Mouse (Mus musculus) CH12.LX (cell line): ENCODE results near the gene Higd1c. TPM values are rescaled to one million over a fixed set of nuclear protein-coding genes. Genes with fewer than 3 reads are reported as not detected.

Experiments used
- DNase-seq: peaks from one replicate; pipeline ENCODE4 v3.0.0-alpha.2; 2013; ENCODE audit errors: extremely low read depth
- H3K27ac ChIP-seq: 2 replicates; pipeline ENCODE4 v1.5.1; 2012; ENCODE audit warnings: low read depth, mild to moderate bottlenecking, control low read depth, moderate library complexity; ENCODE audit not compliant: insufficient read depth
- H3K27me3 ChIP-seq: replicated peaks from 2 replicates; pipeline ENCODE3; 2012; ENCODE audit warnings: inconsistent platforms
- H3K36me3 ChIP-seq, 2 experiments: replicated peaks in 1 of 2; 2 replicates each; pipeline versions ENCODE3 to v1.6.1; 2012; ENCODE audit warnings: inconsistent platforms in 1 of 2, low read length in 1 of 2, mild to moderate bottlenecking in 1 of 2, mixed read lengths in 1 of 2, moderate library complexity in 1 of 2; ENCODE audit not compliant: control insufficient read depth in 1 of 2, insufficient read depth in 1 of 2
- H3K4me1 ChIP-seq, 2 experiments: 2 replicates each; pipeline ENCODE4 v1.6.1; 2012; ENCODE audit warnings: inconsistent platforms in 1 of 2, moderate library complexity in 1 of 2; ENCODE audit not compliant: insufficient read depth in 2 of 2, control insufficient read depth in 1 of 2
- H3K4me2 ChIP-seq: 2 replicates; pipeline ENCODE4 v1.6.1; 2012; ENCODE audit warnings: low read depth, mild to moderate bottlenecking, control low read depth; ENCODE audit not compliant: poor library complexity, insufficient read depth, severe bottlenecking
- H3K4me3 ChIP-seq, 3 experiments: fragments of 150-350 bp in 1 of 3; sonication (generic) in 1 of 3; replicated peaks in 1 of 3; 2 replicates each; pipeline versions ENCODE3 to v1.5.1; 2011 to 2012; ENCODE audit warnings: low read depth in 2 of 3, low read length in 2 of 3, mild to moderate bottlenecking in 2 of 3, moderate library complexity in 2 of 3, control low read depth in 1 of 3, improper control_type of control experiment in 1 of 3, inconsistent platforms in 1 of 3, mixed read lengths in 1 of 3; ENCODE audit not compliant: poor library complexity in 1 of 3
- H3K79me2 ChIP-seq: replicated peaks from 2 replicates; pipeline ENCODE4 v1.6.1; 2012; ENCODE audit warnings: mild to moderate bottlenecking, moderate library complexity; ENCODE audit not compliant: control insufficient read depth, poor library complexity, insufficient read depth, severe bottlenecking; ENCODE audit errors: extremely low read depth
- H3K9ac ChIP-seq: 2 replicates; pipeline ENCODE4 v1.6.1; 2012; ENCODE audit warnings: low read depth, mild to moderate bottlenecking, control low read depth, moderate library complexity; ENCODE audit not compliant: insufficient read depth
- H3K9me3 ChIP-seq: replicated peaks from 2 replicates; pipeline ENCODE3; 2012; ENCODE audit warnings: low read length, inconsistent platforms, mixed read lengths
- BHLHE40 ChIP-seq: IDR thresholded peaks from 2 replicates; pipeline ENCODE4 v1.6.1; 2011; ENCODE audit warnings: mild to moderate bottlenecking, low read depth, low read length, improper control_type of control experiment
- CTCF ChIP-seq, 2 experiments: IDR thresholded peaks in 1 of 2; conservative IDR thresholded peaks in 1 of 2; 2 replicates each; pipeline ENCODE4 v1.5.1; 2011 to 2012; ENCODE audit warnings: low read depth in 2 of 2, low read length in 2 of 2, improper control_type of control experiment in 1 of 2, inconsistent platforms in 1 of 2, mild to moderate bottlenecking in 1 of 2, moderate library complexity in 1 of 2
- IRF4 ChIP-seq: IDR thresholded peaks from 2 replicates; pipeline ENCODE4 v1.6.1; 2014; ENCODE audit warnings: low read depth, mild to moderate bottlenecking, inconsistent platforms, low read length, improper control_type of control experiment
- JUND ChIP-seq: conservative IDR thresholded peaks from 2 replicates; pipeline ENCODE4 v1.6.1; 2011; ENCODE audit warnings: low read depth, low read length, improper control_type of control experiment
- MAFK ChIP-seq: IDR thresholded peaks from 2 replicates; pipeline ENCODE4 v1.6.1; 2011; ENCODE audit warnings: low read length, improper control_type of control experiment; ENCODE audit not compliant: insufficient replicate concordance
- MAZ ChIP-seq: IDR thresholded peaks from 2 replicates; pipeline ENCODE4 v1.6.1; 2012; ENCODE audit warnings: low read depth, mild to moderate bottlenecking, inconsistent platforms, low read length, improper control_type of control experiment, moderate library complexity
- NELFE ChIP-seq: IDR thresholded peaks from 2 replicates; pipeline ENCODE4 v1.6.1; 2011; ENCODE audit warnings: low read depth, low read length, improper control_type of control experiment
- PAX5 ChIP-seq: IDR thresholded peaks from 2 replicates; pipeline ENCODE4 v1.6.1; 2012; ENCODE audit warnings: low read length, inconsistent platforms, mixed read lengths
- POLR2AphosphoS2 ChIP-seq: IDR thresholded peaks from 2 replicates; pipeline ENCODE4 v1.6.1; 2011; ENCODE audit warnings: low read depth, low read length, improper control_type of control experiment
- RAD21 ChIP-seq: IDR thresholded peaks from 2 replicates; pipeline ENCODE4 v1.6.1; 2011; ENCODE audit warnings: low read depth, mild to moderate bottlenecking, low read length, improper control_type of control experiment, moderate library complexity
- RCOR1 ChIP-seq: conservative IDR thresholded peaks from 2 replicates; pipeline ENCODE4 v1.6.1; 2012; ENCODE audit warnings: low read depth, mild to moderate bottlenecking, inconsistent platforms, low read length, improper control_type of control experiment
- SMC3 ChIP-seq: IDR thresholded peaks from 2 replicates; pipeline ENCODE4 v1.6.1; 2011; ENCODE audit warnings: low read depth, low read length, improper control_type of control experiment
- USF2 ChIP-seq: conservative IDR thresholded peaks from 2 replicates; pipeline ENCODE4 v1.6.1; 2011; ENCODE audit warnings: low read depth, low read length, improper control_type of control experiment
- ZC3H11A ChIP-seq: IDR thresholded peaks from 2 replicates; pipeline ENCODE4 v1.6.1; 2012; ENCODE audit warnings: low read depth, mild to moderate bottlenecking, inconsistent platforms, low read length, improper control_type of control experiment
- ZKSCAN1 ChIP-seq: IDR thresholded peaks from 2 replicates; pipeline ENCODE4 v1.6.1; 2012; ENCODE audit warnings: low read depth, inconsistent platforms, low read length, improper control_type of control experiment, borderline replicate concordance
- dilution Hi-C: fragments of 300-500 bp; cut with MboI; formaldehyde crosslinking; loops from 2 replicates; pipeline ENCODE4 v1.14.3; 2020; ENCODE audit warnings: low sequenced_read_pairs; ENCODE audit not compliant: extremely low pct_unique_long_range_greater_than_20kb, extremely low pct_ligation_motif_present
- in situ Hi-C: fragments of 300-500 bp; cut with MboI; formaldehyde crosslinking; loops from 3 replicates; pipeline ENCODE4 v1.14.3; 2019; ENCODE audit warnings: low sequenced_read_pairs, low pct_ligation_motif_present, low pct_unique_long_range_greater_than_20kb, mixed read lengths
- polyA plus RNA-seq: library from polyadenylated mRNA; unstranded; fragments of >175 nt; gene quantifications from 2 replicates; pipeline ENCODE4 v1.2.1, GENCODE M21; 2012; ENCODE audit warnings: low read depth; ENCODE audit not compliant: insufficient read length
- total RNA-seq, 2 experiments: library from RNA; depleted of rRNA; stranded (reverse); fragments of 300-350 nt in 1 of 2; fragments of >200 nt in 1 of 2; gene quantifications; 2 replicates each; pipeline ENCODE4 v1.2.3; 2012 to 2014

Gene Higd1c
- total and polyA plus RNA-seq, 3 experiments = not detected

- dilution Hi-C loops = no loop called here
- Histone ChIP-seq H3K9ac (no peak overlapping the region), H3K4me3 (no peak overlapping the region)
- TF ChIP-seq CTCF (conservative IDR thresholded peaks at IDR 0.05 in 1 of 2, IDR thresholded peaks at IDR 0.05 in 1 of 2; ENCODE audit: low read depth in 2 of 2, low read length in 2 of 2) (no peak), MAFK (peak; percentile 81)
- TF ChIP-seq, all 38 proteins: peak for 1
- Histone ChIP-seq H3K27ac (no peak overlapping the region), H3K27me3 (no peaks in the 10 kb centered on the region), H3K36me3 (peaks cover 0 to 12% of the 10 kb centered on the region in 2 experiments), H3K79me2 (no peaks in the 10 kb centered on the region), H3K4me2 (no peak overlapping the region), H3K4me1 (peaks cover 7 to 44% of the 10 kb centered on the region in 2 experiments; a peak in 3 of 4 replicates), H3K9me3 (no peaks in the 10 kb centered on the region)
- in situ Hi-C loops = no loop called here
- no peak for DNase-seq
Observed at GRCm38 (mm10) chr15:100417854-100418450, 53.6 kb downstream of the Higd1c start.

DNA sequence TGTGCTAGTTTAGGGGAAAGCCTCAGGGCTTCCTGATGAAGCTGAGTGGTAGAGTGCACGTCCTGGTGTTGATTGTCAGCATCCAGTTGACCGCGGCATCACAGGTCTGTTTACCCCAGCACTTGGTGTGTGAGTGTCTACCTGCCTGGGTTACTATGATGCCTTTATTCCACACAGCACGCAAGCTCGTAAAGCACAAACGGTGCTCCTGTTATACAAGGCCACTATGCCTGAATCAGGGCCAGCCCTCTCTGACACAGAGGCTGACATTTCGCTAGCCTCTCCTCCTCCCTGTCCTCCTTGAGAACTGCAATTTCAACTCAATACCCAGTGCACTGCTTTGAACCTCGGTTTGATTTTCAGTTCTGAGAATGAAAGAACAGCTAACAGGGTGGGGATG, 55.0 kb downstream of the Higd1c start:
- no peak for DNase-seq
- H3K9ac ChIP-seq = no peak overlapping the region
- peaks cover 3 to 43% of the 10 kb centered on the region in 2 experiments; a peak in 3 of 4 replicates for H3K4me1 ChIP-seq
- dilution Hi-C loops = no loop called here
- H3K27me3 ChIP-seq = peaks cover 12% of the 10 kb centered on the region
- TF ChIP-seq RCOR1 = no peak
- TF ChIP-seq JUND = no peak
- TF ChIP-seq SMC3 = no peak
- TF ChIP-seq RAD21 = no peak
- TF ChIP-seq, all 38 proteins: peak for 0
- Histone ChIP-seq H3K27ac (no peak overlapping the region), H3K36me3 (peaks cover 0 to 12% of the 10 kb centered on the region in 2 experiments), H3K4me2 (no peak overlapping the region), H3K79me2 (no peaks in the 10 kb centered on the region), H3K4me3 (no peak overlapping the region), H3K9me3 (no peaks in the 10 kb centered on the region)
- in situ Hi-C loops = no loop called here

GRCm38 (mm10) chr15:100419901-100420745, 55.8 kb downstream of the Higd1c start:
- TF ChIP-seq RAD21 (no peak), NELFE (no peak), MAZ (no peak), JUND (no peak), PAX5 (no peak), ZC3H11A (no peak), ZKSCAN1 (no peak), POLR2AphosphoS2 (no peak), BHLHE40 (no peak), IRF4 (no peak), USF2 (no peak)
- Histone ChIP-seq H3K4me1 (peaks cover 3 to 41% of the 10 kb centered on the region in 2 experiments; a peak in 3 of 4 replicates), H3K36me3 (peaks cover 0 to 10% of the 10 kb centered on the region in 2 experiments), H3K9me3 (no peaks in the 10 kb centered on the region), H3K27ac (no peak overlapping the region), H3K27me3 (peaks cover 20% of the 10 kb centered on the region), H3K9ac (no peak overlapping the region), H3K4me3 (no peak overlapping the region), H3K79me2 (no peaks in the 10 kb centered on the region), H3K4me2 (no peak overlapping the region)
- in situ Hi-C loops = no loop called here
- dilution Hi-C loops = no loop called here
- DNase-seq = no peak
